Mouse (Mus musculus): Measurements from ENCODE around the gene Fam216a. TPM values are rescaled to one million over a fixed set of nuclear protein-coding genes. Genes with fewer than 3 reads are reported as not detected.
A peak's percentile ranks its signal among the peaks of the same experiment; 100 is the strongest.

Fam216a gene
- polyA plus RNA-seq, 1 experiment: 11.5 TPM

DNA sequence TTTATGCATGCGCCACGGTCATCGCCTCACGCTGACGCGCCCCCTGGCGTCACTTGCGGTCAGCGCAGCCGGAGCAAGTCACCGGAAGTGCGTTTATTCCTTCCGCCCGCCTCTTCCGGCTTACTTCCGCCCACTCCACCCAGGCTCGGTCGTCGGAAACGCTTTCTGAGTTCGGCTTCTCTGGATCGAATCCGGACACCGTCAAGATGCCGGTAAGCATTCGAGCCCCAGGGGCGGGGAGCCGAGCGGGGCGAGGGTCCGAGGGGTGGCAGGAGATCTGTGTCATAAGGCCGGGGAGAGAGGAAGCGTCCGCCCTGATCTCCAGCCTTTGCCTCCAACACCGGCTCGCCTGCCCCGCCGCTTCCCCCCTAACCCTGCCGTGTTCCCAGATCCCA is 19.6 kb upstream of the Fam216a start, which contains the start of gene Arpc3:
TSS of gene Arpc3 (plus strand) at position 93 of the 395 bp plus-strand sequence.
- Histone ChIP-seq H3K27ac (ENCODE audit: insufficient read depth, low read depth, low read length) (peak within 1 kb of the TSS; percentile 85), H3K4me1 (ENCODE audit: control insufficient read depth, insufficient read depth, low read length) (peaks cover 25% of the 10 kb centered on the region), H3K4me3 (ENCODE audit: insufficient read depth, low read length) (peak within 1 kb of the TSS; percentile 74)
- TF ChIP-seq CTCF (IDR thresholded peaks at IDR 0.05; ENCODE audit: low read depth, low read length): peak; percentile 28; the same call in 1 of the 2 replicates
- TF ChIP-seq POLR2A (IDR thresholded peaks at IDR 0.05; ENCODE audit: borderline replicate concordance, low read depth, low read length): no peak

DNA sequence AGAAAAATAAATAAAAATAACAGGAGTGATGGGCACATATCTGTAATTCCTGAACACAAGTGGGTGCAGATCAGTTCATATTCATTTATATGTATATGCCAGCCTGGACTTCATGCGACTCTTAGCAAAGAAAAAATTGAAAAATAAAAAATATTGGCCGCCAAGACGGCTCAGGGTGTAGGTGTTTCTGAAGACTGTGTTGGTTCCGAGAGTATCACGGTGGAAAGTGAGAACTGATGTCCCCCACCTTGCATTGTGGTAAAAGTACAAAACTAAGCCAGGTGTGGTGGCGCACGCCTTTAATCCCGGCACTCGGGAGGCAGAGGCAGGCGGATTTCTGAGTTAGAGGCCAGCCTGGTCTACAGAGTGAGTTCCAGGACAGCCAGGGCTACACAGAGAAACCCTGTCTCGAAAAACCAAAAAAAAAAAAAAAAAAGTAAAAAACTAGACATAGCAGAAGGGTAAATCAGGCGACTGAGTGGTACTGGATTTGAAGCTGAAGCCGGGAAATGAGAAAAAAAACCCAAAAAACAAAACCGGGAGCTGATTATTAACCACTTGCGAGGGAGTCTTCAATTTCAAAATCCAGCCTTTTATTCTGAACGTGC is 19.1 kb upstream of the Fam216a start:
- H3K27ac ChIP-seq (ENCODE audit: insufficient read depth, low read depth, low read length): no peak overlapping the region
- no peak for TF ChIP-seq POLR2A (IDR thresholded peaks at IDR 0.05; ENCODE audit: borderline replicate concordance, low read depth, low read length)
- H3K4me3 ChIP-seq (ENCODE audit: insufficient read depth, low read length): no peak overlapping the region
- H3K4me1 ChIP-seq (ENCODE audit: control insufficient read depth, insufficient read depth, low read length): peaks cover 20% of the 10 kb centered on the region

DNA sequence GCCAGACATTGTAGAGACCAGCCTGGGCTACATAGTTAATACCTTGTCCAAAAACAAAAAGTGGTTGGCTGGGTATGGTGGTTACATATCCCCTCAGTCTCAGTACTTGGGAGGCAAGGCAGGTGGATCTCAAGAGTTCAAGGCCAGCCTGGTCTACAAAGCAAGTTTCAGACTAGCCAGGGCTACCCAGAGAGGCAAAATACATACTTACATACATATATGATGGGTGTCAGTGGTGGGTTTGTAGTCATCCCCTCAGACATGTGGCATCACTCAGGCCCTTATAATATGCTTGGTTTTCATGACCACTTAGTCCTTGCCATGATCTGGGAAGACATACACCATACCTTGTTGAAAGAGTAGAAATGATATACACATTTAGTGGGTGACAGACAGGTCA is 18.5 kb upstream of the Fam216a start:
- TF ChIP-seq CTCF (IDR thresholded peaks at IDR 0.05; ENCODE audit: low read depth, low read length) (no peak), POLR2A (IDR thresholded peaks at IDR 0.05; ENCODE audit: borderline replicate concordance, low read depth, low read length) (no peak)
- Histone ChIP-seq H3K4me3 (ENCODE audit: insufficient read depth, low read length) (no peak overlapping the region), H3K4me1 (ENCODE audit: control insufficient read depth, insufficient read depth, low read length) (peaks cover 17% of the 10 kb centered on the region), H3K27ac (ENCODE audit: insufficient read depth, low read depth, low read length) (no peak overlapping the region)

DNA sequence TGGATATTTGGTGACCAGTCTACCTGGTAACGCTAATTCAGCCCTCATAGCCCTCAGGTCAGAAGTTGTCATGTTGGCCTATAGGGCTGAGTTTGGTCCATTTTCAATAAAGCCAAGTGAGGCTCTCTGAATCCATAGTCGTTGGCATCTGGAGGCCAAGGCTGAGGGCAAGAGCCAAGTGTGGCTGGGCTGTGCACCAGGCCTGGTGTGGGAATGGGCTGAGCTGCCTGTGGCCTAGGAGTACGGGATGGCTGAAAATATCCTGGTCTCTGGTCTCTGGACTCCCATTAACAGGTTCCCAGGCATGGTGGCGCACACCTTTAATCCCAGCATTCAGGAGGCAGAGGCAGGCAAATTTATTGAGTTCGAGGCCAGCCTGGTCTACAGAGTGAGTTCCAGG is 17.8 kb upstream of the Fam216a start:
- Histone ChIP-seq H3K4me3 (ENCODE audit: insufficient read depth, low read length) (no peak overlapping the region), H3K4me1 (ENCODE audit: control insufficient read depth, insufficient read depth, low read length) (peaks cover 14% of the 10 kb centered on the region), H3K27ac (ENCODE audit: insufficient read depth, low read depth, low read length) (no peak overlapping the region)
- no peak for TF ChIP-seq POLR2A (IDR thresholded peaks at IDR 0.05; ENCODE audit: borderline replicate concordance, low read depth, low read length)

DNA sequence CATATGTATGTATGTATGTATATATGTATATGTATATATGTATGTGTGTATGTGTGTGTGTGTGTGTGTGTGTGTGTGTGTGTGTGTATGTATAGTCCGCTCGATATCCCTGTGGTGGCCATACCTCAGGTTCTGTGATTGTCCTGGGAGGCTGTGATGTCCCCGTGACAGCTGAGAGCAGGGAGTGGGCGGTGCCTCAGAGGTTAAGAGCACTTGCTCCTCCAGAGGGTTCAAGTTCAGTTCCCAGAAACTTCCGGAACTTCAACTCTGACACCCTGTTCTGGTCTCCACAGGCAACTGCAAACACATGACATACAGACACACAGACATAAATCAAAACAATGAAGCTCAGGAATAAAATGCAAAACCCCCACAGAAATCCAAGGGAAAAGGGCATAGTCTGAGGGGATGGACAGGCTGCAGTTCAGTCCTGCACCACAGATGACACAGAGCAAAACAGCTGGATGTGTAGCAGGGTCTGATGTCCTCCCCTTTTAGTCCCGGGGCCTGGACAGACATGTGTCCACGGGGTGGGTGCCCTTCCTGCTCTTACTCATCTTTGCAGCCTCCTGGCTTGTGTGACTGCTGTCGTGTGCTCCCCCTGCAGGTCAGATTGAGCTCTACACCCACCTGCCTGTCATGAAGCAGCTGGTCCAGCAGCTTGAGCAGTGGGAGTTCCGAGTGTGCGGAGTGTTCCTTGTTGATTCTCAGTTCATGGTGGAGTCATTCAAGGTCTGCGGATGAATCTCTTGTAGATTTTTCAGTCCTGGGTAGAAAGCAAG is 7.4 kb upstream of the Fam216a start:
- H3K4me1 ChIP-seq (ENCODE audit: control insufficient read depth, insufficient read depth, low read length): no peaks in the 10 kb centered on the region
- H3K27ac ChIP-seq (ENCODE audit: insufficient read depth, low read depth, low read length): no peak overlapping the region
- no peak for TF ChIP-seq POLR2A (IDR thresholded peaks at IDR 0.05; ENCODE audit: borderline replicate concordance, low read depth, low read length)
- peak; percentile 56 for TF ChIP-seq CTCF (IDR thresholded peaks at IDR 0.05; ENCODE audit: low read depth, low read length)
- no peak overlapping the region for H3K4me3 ChIP-seq (ENCODE audit: insufficient read depth, low read length)

DNA sequence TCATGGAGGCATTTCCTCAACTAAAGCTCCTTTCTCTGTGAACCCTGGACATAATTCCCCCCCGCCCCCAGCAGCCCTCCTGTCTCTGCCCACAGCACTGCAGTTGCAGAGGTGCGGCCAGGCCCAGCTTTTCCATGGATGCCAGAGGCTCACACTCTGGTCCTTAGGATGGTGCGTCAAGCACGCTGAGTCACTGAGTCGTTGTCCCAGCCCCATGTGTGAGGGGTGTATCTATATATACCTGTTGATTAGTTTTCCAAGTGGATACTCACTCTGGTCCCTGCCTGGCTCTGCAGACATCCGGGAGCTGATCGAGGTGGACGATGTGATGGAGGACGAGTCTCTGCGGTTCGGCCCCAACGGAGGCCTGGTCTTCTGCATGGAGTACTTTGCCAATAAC is 6.0 kb upstream of the Fam216a start:
- H3K4me3 ChIP-seq (ENCODE audit: insufficient read depth, low read length): no peak overlapping the region
- TF ChIP-seq POLR2A (IDR thresholded peaks at IDR 0.05; ENCODE audit: borderline replicate concordance, low read depth, low read length) (no peak), CTCF (IDR thresholded peaks at IDR 0.05; ENCODE audit: low read depth, low read length) (no peak)
- H3K4me1 ChIP-seq (ENCODE audit: control insufficient read depth, insufficient read depth, low read length): peaks cover 3% of the 10 kb centered on the region; the same call in 1 of the 2 replicates
- no peak overlapping the region for H3K27ac ChIP-seq (ENCODE audit: insufficient read depth, low read depth, low read length)

DNA sequence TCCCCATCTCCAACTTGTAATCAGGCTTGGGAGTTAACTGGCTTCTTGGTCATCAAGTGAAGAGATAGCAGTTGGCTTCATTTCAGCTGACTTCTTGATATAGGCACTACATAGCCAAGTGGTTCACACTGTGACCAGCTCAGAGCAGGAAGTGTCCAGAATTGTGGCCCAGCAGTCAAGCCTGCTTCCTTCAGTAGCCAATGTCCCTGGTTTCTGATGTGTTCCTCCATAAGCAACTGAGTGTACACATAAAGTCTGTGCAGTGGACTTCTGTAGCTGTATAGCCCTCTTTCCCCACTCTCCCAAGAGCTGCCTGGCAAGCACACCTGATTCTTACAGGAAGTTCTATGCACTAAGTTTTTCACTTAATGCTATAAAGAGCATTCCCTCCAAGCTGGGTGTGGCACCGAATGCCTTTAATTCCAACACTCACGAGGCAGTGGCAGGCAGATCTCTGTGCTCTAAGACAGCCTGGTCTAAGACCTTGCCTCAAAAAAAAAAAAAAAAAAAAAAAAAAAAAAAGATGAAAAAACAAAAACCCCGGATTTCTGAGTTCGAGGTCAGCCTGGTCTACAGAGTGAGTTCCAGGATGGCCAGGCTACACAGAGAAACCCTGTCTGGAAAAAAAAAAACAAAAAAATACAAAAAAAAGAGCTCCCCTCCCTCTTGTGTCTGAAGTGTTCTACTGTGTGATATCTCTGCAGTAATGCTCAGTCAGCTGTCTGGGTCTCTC is 5.1 kb upstream of the Fam216a start:
- Histone ChIP-seq H3K4me1 (ENCODE audit: control insufficient read depth, insufficient read depth, low read length) (peaks cover 3% of the 10 kb centered on the region; the same call in 1 of the 2 replicates), H3K4me3 (ENCODE audit: insufficient read depth, low read length) (no peak overlapping the region), H3K27ac (ENCODE audit: insufficient read depth, low read depth, low read length) (no peak overlapping the region)
- TF ChIP-seq CTCF (IDR thresholded peaks at IDR 0.05; ENCODE audit: low read depth, low read length): no peak
- no peak for TF ChIP-seq POLR2A (IDR thresholded peaks at IDR 0.05; ENCODE audit: borderline replicate concordance, low read depth, low read length)

DNA sequence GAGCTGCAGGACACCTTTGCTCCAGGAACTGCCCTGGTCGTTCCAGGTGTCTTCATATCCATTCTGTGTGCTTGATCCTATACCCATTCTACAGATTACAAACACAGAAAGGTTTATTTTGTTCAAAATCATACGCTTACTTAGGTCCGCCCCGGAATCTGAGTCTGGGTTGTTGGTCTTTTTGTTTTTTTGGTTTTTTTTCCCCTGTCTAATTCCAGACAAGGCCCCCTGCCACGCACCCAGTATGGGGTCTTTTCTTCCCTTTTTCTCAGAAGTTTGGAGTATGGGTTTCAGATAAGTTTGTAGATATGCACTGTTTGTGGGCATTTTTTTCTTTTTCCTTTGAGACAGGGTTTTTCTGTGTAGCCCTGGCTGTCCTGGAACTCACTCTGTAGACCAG is 714 bp upstream of the Fam216a start:
- Histone ChIP-seq H3K4me1 (ENCODE audit: control insufficient read depth, insufficient read depth, low read length) (peaks cover 3% of the 10 kb centered on the region; the same call in 1 of the 2 replicates), H3K4me3 (ENCODE audit: insufficient read depth, low read length) (peak overlapping the region; percentile 79), H3K27ac (ENCODE audit: insufficient read depth, low read depth, low read length) (peak overlapping the region; percentile 52)
- no peak for TF ChIP-seq CTCF (IDR thresholded peaks at IDR 0.05; ENCODE audit: low read depth, low read length)
- no peak for TF ChIP-seq POLR2A (IDR thresholded peaks at IDR 0.05; ENCODE audit: borderline replicate concordance, low read depth, low read length)

DNA sequence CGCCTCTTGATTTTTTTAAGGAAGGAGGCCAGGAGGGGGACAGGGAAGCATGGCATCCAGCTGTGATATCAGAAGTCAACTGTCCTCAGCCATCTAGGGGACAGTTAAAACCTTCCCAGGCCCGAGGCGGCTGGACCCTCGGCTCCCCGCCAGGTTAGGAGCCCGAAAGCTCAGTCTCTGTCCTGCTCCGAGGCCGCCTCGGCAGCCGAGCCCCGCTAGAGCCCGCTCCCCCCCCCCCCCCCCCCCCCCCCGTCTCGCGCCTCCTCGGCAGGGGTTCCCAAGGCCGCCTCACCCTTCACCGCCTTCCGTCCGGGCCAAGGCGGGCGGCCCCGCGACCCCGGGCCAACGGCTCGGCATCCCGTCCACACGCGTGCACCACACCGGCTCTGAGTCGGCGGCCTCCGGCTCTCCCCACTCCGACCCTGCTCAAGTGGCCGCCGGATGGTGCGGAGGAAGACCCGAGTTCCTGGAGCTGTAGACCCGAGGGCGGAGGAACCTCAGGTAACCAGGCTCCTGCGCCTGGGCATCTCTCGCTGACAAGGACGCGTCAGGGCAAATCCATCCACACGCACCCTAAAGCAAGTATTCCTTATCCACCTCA is 473 bp downstream of the Fam216a start, which contains the start of gene Gpn3:
TSS of gene Gpn3 (plus strand) at position 286 of the 601 bp plus-strand sequence.
- Histone ChIP-seq H3K4me1 (ENCODE audit: control insufficient read depth, insufficient read depth, low read length) (peaks cover 6% of the 10 kb centered on the region; the same call in 1 of the 2 replicates), H3K4me3 (ENCODE audit: insufficient read depth, low read length) (peak within 1 kb of the TSS; percentile 79), H3K27ac (ENCODE audit: insufficient read depth, low read depth, low read length) (peak within 1 kb of the TSS; percentile 52)
- no peak for TF ChIP-seq POLR2A (IDR thresholded peaks at IDR 0.05; ENCODE audit: borderline replicate concordance, low read depth, low read length)
- TF ChIP-seq CTCF (IDR thresholded peaks at IDR 0.05; ENCODE audit: low read depth, low read length): no peak
